Mouse (Mus musculus) midbrain, embryonic 14.5 days (tissue): ENCODE data around the gene Ptpn14. TPM values are rescaled to one million over a fixed set of nuclear protein-coding genes. Genes with fewer than 3 reads are reported as not detected.

Experiments used
- ATAC-seq: fragments of 200-750 bp; cut with Nextera tagmentation; 2 replicates; pipeline ENCODE4 v1.8.0; 2017; ENCODE audit warnings: moderate number of reproducible peaks, moderate library complexity; ENCODE audit not compliant: low FRiP score, low TSS enrichment
- DNase-seq: peaks from one replicate; pipeline ENCODE4 v3.0.0-alpha.2; 2015
- H3K27ac ChIP-seq: fragments of 300-500 bp; sonication (generic); replicated peaks from 2 replicates; pipeline ENCODE4 v1.5.1; 2014; ENCODE audit warnings: mild to moderate bottlenecking, low read depth, low read length, moderate library complexity
- H3K27me3 ChIP-seq: fragments of 300-500 bp; sonication (generic); 2 replicates; pipeline ENCODE4 v1.6.1; 2014; ENCODE audit warnings: low read length, control low read depth, mixed read lengths; ENCODE audit not compliant: control insufficient read depth, insufficient read depth
- H3K36me3 ChIP-seq: fragments of 300-500 bp; sonication (generic); 2 replicates; pipeline ENCODE4 v1.6.1; 2014; ENCODE audit warnings: low read length, control low read depth; ENCODE audit not compliant: control insufficient read depth, insufficient read depth
- H3K4me1 ChIP-seq: fragments of 300-500 bp; sonication (generic); 2 replicates; pipeline ENCODE4 v1.6.1; 2014; ENCODE audit warnings: mild to moderate bottlenecking, antibody characterized with exemption, low read length, control low read depth; ENCODE audit not compliant: control insufficient read depth, insufficient read depth
- H3K4me2 ChIP-seq: fragments of 300-500 bp; sonication (generic); 2 replicates; pipeline ENCODE4 v1.6.1; 2014; ENCODE audit warnings: mild to moderate bottlenecking, low read length, moderate library complexity
- H3K4me3 ChIP-seq: fragments of 300-500 bp; sonication (generic); replicated peaks from 2 replicates; pipeline ENCODE4 v1.5.1; 2014; ENCODE audit warnings: low read depth, low read length
- H3K9ac ChIP-seq: fragments of 300-500 bp; sonication (generic); replicated peaks from 2 replicates; pipeline ENCODE4 v1.6.1; 2014; ENCODE audit warnings: mild to moderate bottlenecking, low read length, moderate library complexity
- H3K9me3 ChIP-seq: fragments of 300-500 bp; sonication (generic); 2 replicates; pipeline ENCODE4 v1.6.1; 2016; ENCODE audit warnings: low read length, control low read depth, mixed read lengths; ENCODE audit not compliant: control insufficient read depth
- WGBS: fragments of 180-500 bp; shearing (Covaris S2); extraction: QIAGEN DNeasy Blood & Tissue Kit; methylation state at CpG from one replicate; pipeline ENCODE4 v1.1.7; 2014; 5-methylcytosine and 5-hydroxymethylcytosine counted together
- polyA plus RNA-seq: library from polyadenylated mRNA; unstranded; fragments of >200 nt; fragmentation: Nextera tagmentation; extraction: Ambion mirVana; gene quantifications from 2 replicates; pipeline ENCODE4 v1.2.1, GENCODE M21; 2014

Gene Ptpn14
- polyA plus RNA-seq, 1 experiment from 2014 or later: 1.7 TPM

DNA sequence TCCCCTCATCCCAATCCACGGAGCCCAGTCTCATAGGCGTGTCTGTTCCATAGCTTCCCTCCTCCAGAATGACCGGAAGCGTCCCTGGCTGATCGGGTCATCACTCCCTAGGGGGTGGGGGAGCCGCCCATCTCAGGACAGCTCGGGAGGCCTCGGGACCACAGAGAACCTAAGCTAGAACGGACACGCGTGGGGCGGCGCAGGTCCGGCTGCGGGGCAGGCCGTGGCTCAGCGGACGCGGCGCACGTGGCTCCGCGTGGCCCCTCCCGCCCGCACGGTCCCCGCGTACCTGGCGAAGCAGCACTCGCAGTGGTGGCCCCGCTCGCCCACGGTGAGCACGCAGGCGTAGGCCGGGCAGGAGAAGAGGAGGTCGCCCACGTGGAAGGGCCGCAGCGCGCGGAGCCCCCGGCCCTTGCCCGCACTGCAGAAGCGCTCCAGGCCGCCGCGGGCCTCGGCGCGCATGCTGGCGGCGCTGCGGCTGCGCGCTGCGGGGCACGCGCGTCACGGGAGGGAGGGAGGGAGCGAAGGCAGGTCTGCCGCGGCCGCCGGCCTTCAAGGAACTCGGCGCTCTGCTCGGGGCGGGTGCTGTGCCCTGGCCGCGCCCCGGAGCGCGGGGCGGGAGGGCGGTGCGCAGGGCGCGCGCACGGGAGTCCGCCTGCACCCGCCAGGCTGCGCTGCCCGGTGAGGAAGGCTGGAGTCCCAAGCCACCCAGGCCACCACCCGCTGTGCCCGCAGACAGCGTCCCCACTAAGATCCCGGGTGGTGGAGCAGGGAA is 193.9 kb downstream of the Ptpn14 start, which contains the start of gene Smyd2:
Gene Smyd2, minus strand, starts transcription at position 546 of the 775 bp plus-strand sequence.
- H3K4me1 ChIP-seq: peaks cover 16% of the 10 kb centered on the region; the same call in 1 of the 2 replicates
- no peaks in the 10 kb centered on the region for H3K9me3 ChIP-seq
- peak; percentile 92 for ATAC-seq
- WGBS: under 1% methylated on average over 66 of the region's 90 CpGs
- H3K36me3 ChIP-seq: no peaks in the 10 kb centered on the region
- peak within 1 kb of the TSS; percentile 98 for H3K4me2 ChIP-seq
- peak within 1 kb of the TSS; percentile 84 for H3K9ac ChIP-seq
- no peaks in the 10 kb centered on the region for H3K27me3 ChIP-seq
- peak; percentile 91 for DNase-seq
- 0 out of 2 replicates have a peak within 1 kb of the TSS, but pooled peaks have one; percentile 13 for H3K27ac ChIP-seq
- peak within 1 kb of the TSS; percentile 68 for H3K4me3 ChIP-seq

DNA sequence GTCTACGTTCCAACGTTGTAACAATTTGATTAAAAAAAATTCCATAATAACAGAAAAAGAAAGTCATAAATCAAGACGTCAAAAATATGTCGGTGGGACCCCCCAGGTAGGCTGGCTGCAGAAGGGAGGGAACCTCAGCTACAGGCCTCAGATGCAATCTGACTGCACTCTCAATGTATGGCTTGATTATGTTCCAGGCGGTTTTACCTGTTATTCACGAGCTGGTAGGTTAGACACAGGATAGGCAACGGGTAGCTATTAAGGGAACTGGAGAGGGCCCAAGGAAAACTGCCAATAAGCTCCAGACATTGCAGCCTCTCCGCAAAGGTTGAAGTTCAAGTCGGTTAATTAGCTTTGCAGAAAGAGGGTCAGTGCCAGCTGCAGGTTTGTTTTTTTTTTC is 194.7 kb downstream of the Ptpn14 start:
- Histone ChIP-seq H3K27ac (no peak overlapping the region), H3K4me3 (peak overlapping the region; percentile 68), H3K4me1 (peaks cover 16% of the 10 kb centered on the region; the same call in 1 of the 2 replicates), H3K4me2 (peak overlapping the region; percentile 98), H3K36me3 (no peaks in the 10 kb centered on the region), H3K9me3 (no peaks in the 10 kb centered on the region), H3K27me3 (no peaks in the 10 kb centered on the region), H3K9ac (peak overlapping the region; percentile 84)
- 24% methylated on average over 9 of the region's 9 CpGs for WGBS
- no peak for ATAC-seq
- no peak for DNase-seq

GRCm38 (mm10) chr1:189923157-189923556 is 195.1 kb downstream of the Ptpn14 start:
- Histone ChIP-seq H3K27ac (no peak overlapping the region), H3K4me2 (0 out of 2 replicates have a peak overlapping the region, but pooled peaks have one; percentile 98), H3K4me1 (peaks cover 16% of the 10 kb centered on the region; the same call in 1 of the 2 replicates), H3K4me3 (no peak overlapping the region), H3K9ac (no peak overlapping the region), H3K27me3 (no peaks in the 10 kb centered on the region), H3K36me3 (no peaks in the 10 kb centered on the region), H3K9me3 (no peaks in the 10 kb centered on the region)
- ATAC-seq: no peak
- DNase-seq: no peak
- WGBS: 82% methylated on average over 4 of the region's 4 CpGs

DNA sequence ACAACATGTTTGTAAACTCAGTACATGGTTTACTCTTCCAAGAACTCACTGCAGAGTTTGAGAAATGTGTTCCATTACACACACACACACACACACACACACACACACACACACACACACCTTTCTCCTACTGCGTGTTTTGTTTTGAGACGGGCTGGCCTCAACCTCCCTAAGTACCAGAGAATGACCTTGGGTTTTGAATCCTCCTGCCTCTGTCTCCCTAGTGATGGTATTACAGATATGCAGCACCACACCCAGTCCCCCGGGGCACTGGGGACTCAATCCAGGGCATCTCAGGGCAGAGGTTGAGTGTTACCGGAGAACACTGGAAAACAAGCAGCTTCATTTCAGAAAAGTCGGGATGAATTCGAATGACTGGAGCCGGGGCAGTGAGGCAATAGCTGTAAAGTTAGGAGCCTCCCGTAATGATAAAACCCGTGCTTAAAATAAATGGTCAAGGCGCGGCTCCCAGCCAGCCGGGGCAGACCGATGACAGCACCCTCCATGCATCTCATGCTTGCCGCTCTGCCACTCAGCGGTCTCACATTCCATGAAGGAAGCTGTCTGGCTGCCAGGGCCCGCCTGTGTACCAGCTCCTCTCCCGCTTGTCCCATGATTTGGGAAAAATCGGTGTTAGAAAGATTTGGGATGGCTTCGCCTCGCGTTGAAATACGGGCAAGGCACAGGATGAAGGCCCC is 196.0 kb downstream of the Ptpn14 start:
- Histone ChIP-seq H3K36me3 (no peaks in the 10 kb centered on the region), H3K4me1 (peaks cover 16% of the 10 kb centered on the region; the same call in 1 of the 2 replicates), H3K4me3 (no peak overlapping the region), H3K9ac (no peak overlapping the region), H3K9me3 (no peaks in the 10 kb centered on the region), H3K27ac (no peak overlapping the region), H3K27me3 (no peaks in the 10 kb centered on the region), H3K4me2 (no peak overlapping the region)
- 65% methylated on average over 22 of the region's 22 CpGs for WGBS
- DNase-seq (no peak), ATAC-seq (no peak)

GRCm38 (mm10) chr1:189926279-189926678 is 198.2 kb downstream of the Ptpn14 start:
- H3K27me3 ChIP-seq: no peaks in the 10 kb centered on the region
- no peaks in the 10 kb centered on the region for H3K9me3 ChIP-seq
- no peaks in the 10 kb centered on the region for H3K36me3 ChIP-seq
- no peak overlapping the region for H3K4me2 ChIP-seq
- no peak overlapping the region for H3K27ac ChIP-seq
- no peak for ATAC-seq
- 62% methylated on average over 8 of the region's 8 CpGs for WGBS
- peaks cover 11% of the 10 kb centered on the region; the same call in 1 of the 2 replicates for H3K4me1 ChIP-seq
- no peak overlapping the region; the same call in 1 of the 2 replicates for H3K9ac ChIP-seq
- peak; percentile 45 for DNase-seq
- H3K4me3 ChIP-seq: no peak overlapping the region

Other genes starting within 250 kb of the Ptpn14 start
- 13.3 and 27.3 TPM in 2 replicates for gene Cenpf, start 40.2 kb upstream of the Ptpn14 start, polyA plus RNA-seq
- 63.9 and 69.5 TPM in 2 replicates for gene Smyd2, start 194.1 kb downstream of the Ptpn14 start, polyA plus RNA-seq